Mouse (Mus musculus) embryonic facial prominence, embryonic 12.5 days (tissue): ENCODE results near the gene Ptx3. TPM values are rescaled to one million over a fixed set of nuclear protein-coding genes. Genes with fewer than 3 reads are reported as not detected.

Source experiments
- ATAC-seq: fragments of 200-750 bp; cut with Nextera tagmentation; 2 replicates; pipeline ENCODE4 v1.8.0; 2017; ENCODE audit not compliant: insufficient number of reproducible peaks, insufficient read depth, low FRiP score, low TSS enrichment
- H3K27ac ChIP-seq: fragments of 300-500 bp; sonication (generic); 2 replicates; pipeline ENCODE4 v1.5.1; 2016; ENCODE audit warnings: mild to moderate bottlenecking
- H3K27me3 ChIP-seq: fragments of 300-500 bp; sonication (generic); 2 replicates; pipeline ENCODE4 v1.6.1; 2016; ENCODE audit warnings: mild to moderate bottlenecking, moderate library complexity
- H3K36me3 ChIP-seq: fragments of 300-500 bp; sonication (generic); 2 replicates; pipeline ENCODE4 v1.6.1; 2016; ENCODE audit warnings: mild to moderate bottlenecking
- H3K4me1 ChIP-seq: fragments of 300-500 bp; sonication (generic); 2 replicates; pipeline ENCODE4 v1.6.1; 2016
- H3K4me2 ChIP-seq: fragments of 300-500 bp; sonication (generic); replicated peaks from 2 replicates; pipeline ENCODE4 v1.6.1; 2016; ENCODE audit warnings: mild to moderate bottlenecking, moderate library complexity
- H3K4me3 ChIP-seq: fragments of 300-500 bp; sonication (generic); 2 replicates; pipeline ENCODE4 v1.5.1; 2016; ENCODE audit warnings: mild to moderate bottlenecking
- H3K9ac ChIP-seq: fragments of 300-500 bp; sonication (generic); 2 replicates; pipeline ENCODE4 v1.6.1; 2016; ENCODE audit warnings: mild to moderate bottlenecking, moderate library complexity
- H3K9me3 ChIP-seq: fragments of 300-500 bp; sonication (generic); 2 replicates; pipeline ENCODE4 v1.6.1; 2016; ENCODE audit warnings: mild to moderate bottlenecking, moderate library complexity
- whole genome bisulfite sequencing: fragments of 180-500 bp; shearing (Covaris S2); methylation state at CpG from one replicate; pipeline ENCODE4 v1.1.7; 2016; 5-methylcytosine and 5-hydroxymethylcytosine counted together
- polyA plus RNA-seq: library from polyadenylated mRNA; unstranded; fragments of >200 nt; fragmentation: Nextera tagmentation; extraction: Ambion mirVana; gene quantifications from 2 replicates; pipeline ENCODE4 v1.2.1, GENCODE M21; 2016

The Ptx3 gene
- polyA plus RNA-seq, 1 experiment from 2014 or later, result 48.8 TPM

- H3K9ac ChIP-seq, result no peak overlapping the region
- H3K9me3 ChIP-seq, result no peaks in the 10 kb centered on the region
- no peak overlapping the region for H3K4me3 ChIP-seq
- H3K27me3 ChIP-seq, result no peaks in the 10 kb centered on the region
- no peak overlapping the region for H3K27ac ChIP-seq
- no peaks in the 10 kb centered on the region for H3K36me3 ChIP-seq
- no peak overlapping the region for H3K4me2 ChIP-seq
- no peak for ATAC-seq
- no peaks in the 10 kb centered on the region for H3K4me1 ChIP-seq
Observed at GRCm38 (mm10) chr3:66240476-66240875, 20.8 kb downstream of the Ptx3 start.

GRCm38 (mm10) chr3:66251842-66252241, 32.1 kb downstream of the Ptx3 start:
- no peak overlapping the region for H3K9ac ChIP-seq
- no peaks in the 10 kb centered on the region for H3K27me3 ChIP-seq
- H3K4me2 ChIP-seq, result no peak overlapping the region
- no peaks in the 10 kb centered on the region for H3K9me3 ChIP-seq
- no peak for ATAC-seq
- H3K4me3 ChIP-seq, result no peak overlapping the region
- no peaks in the 10 kb centered on the region for H3K36me3 ChIP-seq
- H3K4me1 ChIP-seq, result no peaks in the 10 kb centered on the region
- 71% methylated on average over 7 of the region's 7 CpGs for WGBS
- H3K27ac ChIP-seq, result no peak overlapping the region

GRCm38 (mm10) chr3:66254504-66255105, 34.9 kb downstream of the Ptx3 start:
- H3K36me3 ChIP-seq, result no peaks in the 10 kb centered on the region
- H3K4me3 ChIP-seq, result no peak overlapping the region
- no peaks in the 10 kb centered on the region for H3K4me1 ChIP-seq
- H3K9me3 ChIP-seq, result no peaks in the 10 kb centered on the region
- WGBS, result 80% methylated on average over 9 of the region's 9 CpGs
- ATAC-seq, result no peak
- no peak overlapping the region for H3K9ac ChIP-seq
- no peak overlapping the region for H3K4me2 ChIP-seq
- H3K27ac ChIP-seq, result no peak overlapping the region
- no peaks in the 10 kb centered on the region for H3K27me3 ChIP-seq

- Histone ChIP-seq H3K4me3 (no peak overlapping the region), H3K36me3 (no peaks in the 10 kb centered on the region), H3K9me3 (no peaks in the 10 kb centered on the region), H3K9ac (no peak overlapping the region), H3K27me3 (no peaks in the 10 kb centered on the region), H3K27ac (no peak overlapping the region), H3K4me2 (no peak overlapping the region), H3K4me1 (no peaks in the 10 kb centered on the region)
- 34% methylated on average over 5 of the region's 5 CpGs for WGBS
- ATAC-seq, result no peak
Observed at GRCm38 (mm10) chr3:66262319-66262718, 42.6 kb downstream of the Ptx3 start.

GRCm38 (mm10) chr3:66263270-66263669, 43.6 kb downstream of the Ptx3 start:
- Histone ChIP-seq H3K36me3 (no peaks in the 10 kb centered on the region), H3K4me1 (no peaks in the 10 kb centered on the region), H3K4me2 (no peak overlapping the region), H3K4me3 (no peak overlapping the region), H3K9me3 (no peaks in the 10 kb centered on the region), H3K27me3 (no peaks in the 10 kb centered on the region), H3K27ac (no peak overlapping the region), H3K9ac (no peak overlapping the region)
- 89% methylated on average over 4 of the region's 4 CpGs for WGBS
- no peak for ATAC-seq

Other genes starting within 250 kb of the Ptx3 start
- gene Veph1, start 76.9 kb downstream of the Ptx3 start, polyA plus RNA-seq, result 4.4 and 5.8 TPM in 2 replicates